Mouse (Mus musculus) regulatory T cell (primary cell): ENCODE results near the gene Ash1l.

Experiments
- in situ Hi-C: fragments of 300-600 bp; cut with MboI, MseI; formaldehyde crosslinking; loops from one replicate; pipeline ENCODE4 v1.15.1; 2025; ENCODE audit warnings: high pct_unique_total_duplicates

Ash1l gene

GRCm38 (mm10) chr3:88950576-88951326 lies at the start of gene Ash1l, which contains the start of gene Dap3:
Gene Ash1l (plus strand): TSS chr3:88950622.
Gene Dap3 (minus strand): TSS chr3:88951181.
- in situ Hi-C loops: no loop called here

- in situ Hi-C loops: loop anchor here (5.0 kb wide), 1 partner anchor 53 kb away; no protein-coding TSS in a partner anchor
Observed at GRCm38 (mm10) chr3:88904803-88905202, 45.6 kb upstream of the Ash1l start.

GRCm38 (mm10) chr3:88905209-88905608 lies 45.2 kb upstream of the Ash1l start:
- in situ Hi-C loops: loop anchor here (5.0 kb wide), 1 partner anchor 53 kb away; no protein-coding TSS in a partner anchor

GRCm38 (mm10) chr3:88905741-88906140 lies 44.7 kb upstream of the Ash1l start:
- in situ Hi-C loops: loop anchor here (5.0 kb wide), 1 partner anchor 53 kb away; no protein-coding TSS in a partner anchor

GRCm38 (mm10) chr3:88906393-88907159 lies 43.8 kb upstream of the Ash1l start:
- in situ Hi-C loops: loop anchor here (5.0 kb wide), 1 partner anchor 54 kb away; no protein-coding TSS in a partner anchor

GRCm38 (mm10) chr3:88912585-88912984 lies 37.8 kb upstream of the Ash1l start:
- in situ Hi-C loops: no loop called here

GRCm38 (mm10) chr3:88913511-88914383 lies 36.7 kb upstream of the Ash1l start, which contains the start of gene Msto1:
Gene Msto1 (minus strand): TSS chr3:88913999.
- in situ Hi-C loops: no loop called here

GRCm38 (mm10) chr3:88914384-88914810 lies 36.0 kb upstream of the Ash1l start:
- in situ Hi-C loops: no loop called here

- in situ Hi-C loops: no loop called here
Observed at GRCm38 (mm10) chr3:88918981-88919380, 31.4 kb upstream of the Ash1l start.

GRCm38 (mm10) chr3:88921411-88921810 lies 29.0 kb upstream of the Ash1l start:
- in situ Hi-C loops: no loop called here

GRCm38 (mm10) chr3:88923989-88924591 lies 26.3 kb upstream of the Ash1l start:
- in situ Hi-C loops: no loop called here

- in situ Hi-C loops: no loop called here
Observed at GRCm38 (mm10) chr3:88925651-88926050, 24.8 kb upstream of the Ash1l start.

GRCm38 (mm10) chr3:88929501-88929900 lies 20.9 kb upstream of the Ash1l start:
- in situ Hi-C loops: no loop called here

- in situ Hi-C loops: no loop called here
Observed at GRCm38 (mm10) chr3:88939071-88939470, 11.4 kb upstream of the Ash1l start.

GRCm38 (mm10) chr3:88939749-88940148 lies 10.7 kb upstream of the Ash1l start:
- in situ Hi-C loops: loop anchor here (10.0 kb wide), 2 partner anchors 895 to 975 kb away; partner anchors contain the start of genes Gpatch4 and Il6ra

GRCm38 (mm10) chr3:88942316-88942880 lies 8.0 kb upstream of the Ash1l start:
- in situ Hi-C loops: loop anchor here (10.0 kb wide), 2 partner anchors 898 to 972 kb away; partner anchors contain the start of genes Gpatch4 and Il6ra

- in situ Hi-C loops: loop anchor here (10.0 kb wide), 2 partner anchors 899 to 971 kb away; partner anchors contain the start of genes Gpatch4 and Il6ra
Observed at GRCm38 (mm10) chr3:88944109-88944508, 6.3 kb upstream of the Ash1l start.

GRCm38 (mm10) chr3:88949786-88950575 lies 441 bp upstream of the Ash1l start:
- in situ Hi-C loops: loop anchor here (10.0 kb wide), 2 partner anchors 905 to 965 kb away; partner anchors contain the start of genes Gpatch4 and Il6ra

- in situ Hi-C loops: no loop called here
Observed at GRCm38 (mm10) chr3:88951327-88951800, 942 bp downstream of the Ash1l start.
